Mouse (Mus musculus): ENCODE data around the gene Otud7b.

DNA sequence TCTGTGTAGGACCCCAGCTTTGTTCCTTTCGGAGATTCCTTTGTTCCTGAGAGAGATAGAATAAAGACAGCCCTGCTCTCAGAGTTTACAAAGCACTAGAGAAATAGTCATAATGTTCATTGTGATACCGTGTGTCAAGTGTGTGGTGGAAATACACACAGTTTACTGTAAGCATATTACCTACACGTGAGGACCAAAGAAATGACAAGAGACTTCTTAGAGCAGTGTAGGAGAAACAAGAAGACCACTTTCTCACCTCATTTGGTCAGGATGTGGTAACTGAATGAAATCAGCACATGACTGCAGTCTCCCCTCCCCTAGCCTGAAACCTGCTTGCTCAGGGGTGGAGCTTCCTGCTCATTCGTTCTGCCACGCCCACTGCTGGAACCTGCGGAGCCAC, 93.9 kb downstream of the Otud7b start:
- TF ChIP-seq MYOD1 (IDR thresholded peaks at IDR 0.05; ENCODE audit: control insufficient read depth, insufficient read length, low read depth), result no peak
- TF ChIP-seq CTCF (IDR thresholded peaks at IDR 0.05; ENCODE audit: control insufficient read depth, insufficient read depth, insufficient read length), result no peak
- TF ChIP-seq USF1 (IDR thresholded peaks at IDR 0.05; ENCODE audit: low read depth), result no peak

All from C2C12 (cell line).